Comparison of ENCODE assay signal across 8 mouse cellular contexts in genomic region chr12:3806703-3807547, GRCm38 (mm10). TPM values are rescaled to one million over a fixed set of nuclear protein-coding genes. Genes with fewer than 3 reads are reported as not detected.
A peak's percentile ranks its signal among the peaks of the same experiment; 100 is the strongest.
DNase-seq lines count a peak whose midpoint lies in the region; ATAC-seq and TF ChIP-seq lines count a peak whose summit lies in the region.

No protein-coding gene starts in this region.

- H3K4me1 ChIP-seq in erythroblast, embryonic 14.5 days (ENCODE audit: control insufficient read depth) = peaks cover 15% of the 10 kb centered on the region
- H3K4me1 ChIP-seq in forebrain, postnatal 0 days (ENCODE audit: insufficient read depth) = peaks cover 27% of the 10 kb centered on the region
- peaks cover 47% of the 10 kb centered on the region for H3K4me1 ChIP-seq in hindbrain, embryonic 13.5 days (replicated peaks)
- peaks cover 43% of the 10 kb centered on the region for H3K4me1 ChIP-seq in midbrain, embryonic 10.5 days

- H3K9ac ChIP-seq in forebrain, postnatal 0 days = peak overlapping the region; percentile 87
- peak overlapping the region; percentile 94 for H3K9ac ChIP-seq in hindbrain, embryonic 13.5 days

- peak overlapping the region; percentile 63 for H3K4me3 ChIP-seq in erythroblast, embryonic 14.5 days (replicated peaks)
- H3K4me3 ChIP-seq in forebrain, postnatal 0 days (ENCODE audit: low read depth, low read length) = peak overlapping the region; percentile 93
- peak overlapping the region; percentile 85 for H3K4me3 ChIP-seq in hindbrain, embryonic 13.5 days
- H3K4me3 ChIP-seq in midbrain, embryonic 10.5 days = peak overlapping the region; percentile 82

- intact Hi-C loops in left cerebral cortex, postnatal 4 days (cut with DNase I) = no loop called here

- no peak for ATAC-seq in erythroblast, adult 5-6 weeks (replicated peaks; ENCODE audit: low FRiP score, poor library complexity, severe bottlenecking)
- ATAC-seq in cerebellum, adult (ENCODE audit: insufficient number of reproducible peaks, low FRiP score, low TSS enrichment) = peak; percentile 36; the same call in 1 of the 2 replicates
- ATAC-seq in forebrain, postnatal 0 days = peak; percentile 67
- ATAC-seq in hindbrain, embryonic 13.5 days (ENCODE audit: low FRiP score) = peak; percentile 36

- DNase-seq in forebrain, postnatal 0 days = peak; percentile 66
- peak; percentile 78 for DNase-seq in left cerebral cortex, postnatal 4 days
- DNase-seq in midbrain, embryonic 10.5 days (ENCODE audit: low spot score) = peak; percentile 61
- peak; percentile 57 to 72 for DNase-seq in spleen, postnatal 36 days (ENCODE audit: low spot score in 2 of 2)

- no peaks in the 10 kb centered on the region for H3K9me3 ChIP-seq in erythroblast, embryonic 14.5 days (ENCODE audit: control insufficient read depth, low read length)
- no peaks in the 10 kb centered on the region for H3K9me3 ChIP-seq in forebrain, postnatal 0 days (ENCODE audit: low read length)
- no peaks in the 10 kb centered on the region for H3K9me3 ChIP-seq in hindbrain, embryonic 13.5 days
- no peaks in the 10 kb centered on the region for H3K9me3 ChIP-seq in midbrain, embryonic 10.5 days (replicated peaks)

- H3K27me3 ChIP-seq in erythroblast, embryonic 14.5 days (ENCODE audit: control insufficient read depth) = peaks cover 73% of the 10 kb centered on the region
- no peaks in the 10 kb centered on the region for H3K27me3 ChIP-seq in forebrain, postnatal 0 days (ENCODE audit: insufficient read depth, low read length)
- H3K27me3 ChIP-seq in hindbrain, embryonic 13.5 days = 0 out of 2 replicates have a peak, but pooled peaks cover 20% of the 10 kb centered on the region
- H3K27me3 ChIP-seq in midbrain, embryonic 10.5 days (ENCODE audit: low read depth, poor library complexity, severe bottlenecking) = peaks cover 71% of the 10 kb centered on the region

- no peak for TF ChIP-seq CTCF in forebrain, postnatal 0 days (IDR thresholded peaks at IDR 0.05; ENCODE audit: low read depth)

- WGBS in forebrain, postnatal 0 days = 5% methylated on average over 54 of the region's 141 CpGs
- under 1% methylated on average over 73 of the region's 141 CpGs for WGBS in hindbrain, embryonic 13.5 days
- under 1% methylated on average over 104 of the region's 141 CpGs for WGBS in midbrain, embryonic 10.5 days

- H3K36me3 ChIP-seq in erythroblast, embryonic 14.5 days (ENCODE audit: control insufficient read depth) = no peaks in the 10 kb centered on the region
- H3K36me3 ChIP-seq in forebrain, postnatal 0 days (ENCODE audit: insufficient read depth) = no peaks in the 10 kb centered on the region
- H3K36me3 ChIP-seq in hindbrain, embryonic 13.5 days = no peaks in the 10 kb centered on the region
- no peaks in the 10 kb centered on the region for H3K36me3 ChIP-seq in midbrain, embryonic 10.5 days

- peak overlapping the region; percentile 90 for H3K27ac ChIP-seq in forebrain, postnatal 0 days (ENCODE audit: low read depth, low read length)
- H3K27ac ChIP-seq in hindbrain, embryonic 13.5 days = peak overlapping the region; percentile 95
- peak overlapping the region; percentile 91 for H3K27ac ChIP-seq in midbrain, embryonic 10.5 days (replicated peaks)

- peak overlapping the region; percentile 82 for H3K4me2 ChIP-seq in forebrain, postnatal 0 days (ENCODE audit: low read depth)
- H3K4me2 ChIP-seq in hindbrain, embryonic 13.5 days = peak overlapping the region; percentile 78

RNA-seq across cellular contexts. Expression of gene Dnmt3a, which starts 1.1 kb away (rescaled TPM):
- polyA plus RNA-seq in erythroblast, embryonic 14.5 days (2012) = 0.16 and 0.18 TPM in 2 replicates
- total RNA-seq in erythroblast, adult 5-6 weeks (2015; ENCODE audit: low replicate concordance) = 5.4 and 8.6 TPM in 2 replicates
- total RNA-seq in erythroblast, adult 5-6 weeks (2017; ENCODE audit: low replicate concordance) = 2.9 and 5.3 TPM in 2 replicates
- total RNA-seq in forebrain, postnatal 0 days (2014; rRNA removed) = 54.8 and 72.8 TPM in 2 replicates
- 51.1 and 91.4 TPM in 2 replicates for polyA plus RNA-seq in forebrain, postnatal 0 days (2015; fragmentation: Nextera tagmentation; extraction: Ambion mirVana)
- polyA plus RNA-seq in hindbrain, embryonic 13.5 days (2015; fragmentation: Nextera tagmentation; extraction: Ambion mirVana) = 126 and 132 TPM in 2 replicates
- total RNA-seq in left cerebral cortex, postnatal 4 days (2021) = 100 to 1,000 TPM; 184 to 206 TPM
- 92.2 and 115 TPM in 2 replicates for polyA plus RNA-seq in midbrain, embryonic 10.5 days (2016; fragmentation: Nextera tagmentation; extraction: Ambion mirVana)

Comparison
In these comparisons a context has a peak if more than half of its experiments do, and no peak if none do; other contexts are left out.
1. RNA of gene Dnmt3a, which starts 1.1 kb away (polyA plus RNA-seq): 126 to 132 TPM in hindbrain, embryonic 13.5 days, 92.2 to 115 TPM in midbrain, embryonic 10.5 days and 51.1 to 91.4 TPM in forebrain, postnatal 0 days; 0.16 to 0.18 TPM in erythroblast, embryonic 14.5 days; every median in the first group is over 10 times any median in the second.
2. Peak in every context shown above with its lines, with median percentiles within 50 percentile points of each other: H3K4me3 ChIP-seq, DNase-seq and H3K27ac ChIP-seq.